Mouse (Mus musculus): ENCODE data around the gene Ehd2.

- TF ChIP-seq POLR2A (IDR thresholded peaks at IDR 0.05; ENCODE audit: borderline replicate concordance, extremely low read depth, low read depth, low read length) = no peak
- no peak for TF ChIP-seq CTCF (IDR thresholded peaks at IDR 0.05; ENCODE audit: insufficient read depth, low read length)
Observed at GRCm38 (mm10) chr7:15963798-15964652, 3.3 kb downstream of the Ehd2 start.
